Mouse (Mus musculus): ENCODE measurements around the gene Banf2.

Banf2 gene

DNA sequence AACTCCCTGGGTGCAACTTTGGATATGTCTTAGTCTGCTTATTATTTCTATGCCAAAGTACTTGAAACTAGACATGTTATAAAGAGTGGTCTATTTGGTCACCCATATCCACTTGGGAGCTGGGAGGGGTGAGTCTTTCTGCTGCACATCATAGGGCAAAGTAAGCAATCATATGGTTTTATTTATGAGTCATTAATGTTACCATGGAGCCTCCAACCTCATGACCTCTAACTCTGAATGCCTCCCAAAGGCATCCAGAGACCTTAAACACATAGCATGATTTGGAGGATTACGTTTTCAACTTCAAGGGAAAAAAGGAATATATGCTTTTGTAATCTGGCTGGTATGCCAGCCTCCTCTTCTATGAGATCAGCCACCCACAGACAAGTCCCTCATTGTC is 61.9 kb downstream of the Banf2 start:
- in situ Hi-C loops (cut with MboI, MseI): no loop called here

DNA sequence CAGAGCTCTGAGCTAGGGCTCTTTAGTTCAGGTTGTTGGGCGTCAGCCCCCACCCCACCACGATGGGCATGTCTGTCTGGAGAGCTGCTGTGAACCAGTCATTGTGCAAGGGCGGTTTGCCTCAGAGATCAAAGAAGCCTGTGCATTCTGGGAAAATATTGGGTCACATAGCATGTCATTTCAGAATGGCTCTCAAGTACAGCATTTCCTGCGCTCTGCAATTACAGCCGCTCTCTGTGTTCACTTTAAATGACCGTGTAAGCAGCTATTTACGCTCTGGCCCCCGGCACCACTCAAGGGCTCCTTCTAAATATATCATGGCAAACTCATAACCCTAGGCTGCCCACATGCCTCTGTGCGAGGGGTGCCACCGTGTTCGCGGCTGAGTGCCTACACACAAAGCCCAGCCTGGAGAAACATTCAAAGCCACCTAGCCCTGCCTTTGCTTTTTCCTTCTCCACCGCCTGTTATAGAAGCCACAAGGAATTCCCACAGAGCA is 68.7 kb downstream of the Banf2 start:
- in situ Hi-C loops (cut with MboI, MseI): no loop called here

DNA sequence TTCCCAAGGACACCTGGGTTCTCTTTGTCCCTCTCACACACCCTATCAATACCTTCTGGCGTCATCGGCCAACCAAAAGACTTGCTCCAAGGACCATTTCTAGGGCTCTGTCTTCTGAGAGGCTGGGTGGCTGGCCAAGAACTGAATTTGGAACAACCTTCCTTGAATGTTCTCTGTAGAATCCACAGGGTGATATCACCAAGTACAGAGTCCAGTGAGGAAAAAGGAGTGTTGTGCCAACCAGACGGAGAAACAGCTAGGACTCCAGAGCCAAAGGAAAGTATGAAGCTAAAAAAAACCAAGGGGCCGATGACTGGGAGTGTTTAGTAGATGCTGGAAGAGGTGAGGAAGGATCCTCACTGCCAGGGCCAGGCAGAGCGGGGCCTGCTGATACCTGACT is 74.5 kb downstream of the Banf2 start:
- in situ Hi-C loops (cut with MboI, MseI): no loop called here

DNA sequence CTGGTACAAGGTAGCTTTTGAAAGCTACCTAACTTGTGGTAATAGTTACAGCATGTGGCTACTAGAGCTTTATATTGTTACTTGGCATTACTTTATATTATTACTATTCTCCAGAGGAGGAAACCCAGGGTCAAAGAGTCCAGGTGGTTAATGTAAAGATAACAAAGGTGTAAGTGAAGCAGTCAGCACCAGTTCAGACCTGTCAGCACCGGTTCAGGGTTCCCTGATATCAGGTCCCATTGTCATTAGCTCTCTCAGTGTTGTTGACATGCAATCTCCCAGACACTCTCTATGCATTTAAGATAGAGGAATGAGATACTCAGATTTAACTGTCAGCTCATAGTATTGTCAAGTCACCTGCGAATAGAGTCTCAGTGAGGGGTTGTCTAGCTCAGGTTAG is 75.0 kb downstream of the Banf2 start:
- in situ Hi-C loops (cut with MboI, MseI): no loop called here

DNA sequence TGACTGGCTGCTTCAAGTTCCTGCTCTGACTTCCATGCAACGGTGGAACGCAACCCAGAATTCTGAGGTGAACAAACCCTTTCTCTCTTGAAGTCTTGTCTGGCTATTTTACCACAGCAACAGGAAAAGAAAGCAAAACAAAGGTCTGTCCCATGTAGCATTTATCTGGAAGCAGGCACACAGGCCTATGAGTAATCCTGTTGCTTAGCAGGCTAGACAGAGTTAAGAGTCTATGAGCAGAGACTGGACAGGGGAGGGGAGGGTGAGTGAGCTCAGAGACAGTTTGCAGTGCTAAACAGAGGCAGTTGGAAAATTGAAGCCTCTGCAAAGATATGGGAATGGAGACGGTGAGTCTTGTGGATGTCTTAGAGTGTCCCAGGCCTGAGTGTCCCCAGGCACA is 75.5 kb downstream of the Banf2 start:
- in situ Hi-C loops (cut with MboI, MseI): no loop called here

DNA sequence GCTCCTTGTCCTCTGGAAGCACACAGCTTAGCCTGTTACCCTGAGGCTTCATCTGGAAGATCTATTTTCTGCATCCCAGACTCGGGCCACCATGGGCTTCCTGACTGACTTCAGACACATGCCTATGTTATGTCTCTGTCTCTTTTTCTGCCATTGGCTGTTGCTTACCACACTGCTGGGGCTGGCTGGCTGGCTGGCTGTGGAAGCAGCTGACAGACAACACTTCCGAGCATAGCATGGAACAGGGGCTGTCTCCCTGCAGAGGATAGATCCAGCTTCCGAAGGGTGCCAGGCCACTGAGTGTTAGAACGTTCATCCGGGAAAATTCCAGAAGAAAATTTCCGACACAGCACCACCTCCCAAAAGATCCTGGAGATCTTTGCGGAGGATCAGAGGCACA is 79.1 kb downstream of the Banf2 start:
- in situ Hi-C loops (cut with MboI, MseI): no loop called here

DNA sequence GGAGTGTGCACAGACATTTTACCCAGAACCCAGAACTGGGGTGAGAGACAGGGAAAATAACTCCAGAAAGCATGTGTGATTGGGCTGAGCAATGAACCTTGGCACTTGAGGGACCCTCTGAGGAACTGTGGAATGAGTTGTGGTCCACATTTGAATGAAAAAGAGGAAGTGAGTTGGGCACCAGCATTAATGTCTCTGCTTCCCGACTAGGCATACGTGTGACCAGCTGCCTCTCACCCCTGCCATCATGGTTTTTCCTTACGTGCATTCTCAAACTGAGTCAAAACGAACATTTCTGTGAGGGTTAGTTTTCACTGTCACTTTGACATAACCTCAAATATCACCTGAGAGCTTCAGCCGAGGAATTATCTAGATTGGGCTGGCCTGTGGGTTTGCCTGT is 79.8 kb downstream of the Banf2 start:
- in situ Hi-C loops (cut with MboI, MseI): no loop called here

DNA sequence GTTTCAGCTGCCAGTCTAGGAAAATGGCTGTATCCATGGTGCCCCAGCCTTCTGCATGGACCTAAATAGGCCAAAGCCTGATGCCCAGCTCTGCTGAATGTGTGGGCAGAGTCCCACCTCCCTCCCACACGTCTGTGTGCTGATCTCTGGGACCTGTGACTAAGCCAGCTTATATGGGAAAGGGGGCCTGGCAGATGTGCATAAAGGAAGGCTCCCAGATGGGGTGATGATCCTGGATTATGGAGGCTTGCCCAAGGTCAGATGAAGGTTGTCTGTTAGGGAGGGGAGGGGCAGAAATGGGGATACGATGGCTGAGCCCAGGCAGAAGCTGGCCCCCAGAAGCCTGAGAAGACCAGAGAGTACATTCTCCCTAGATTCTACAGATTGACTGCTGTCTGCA is 85.2 kb downstream of the Banf2 start:
- in situ Hi-C loops (cut with MboI, MseI): no loop called here

DNA sequence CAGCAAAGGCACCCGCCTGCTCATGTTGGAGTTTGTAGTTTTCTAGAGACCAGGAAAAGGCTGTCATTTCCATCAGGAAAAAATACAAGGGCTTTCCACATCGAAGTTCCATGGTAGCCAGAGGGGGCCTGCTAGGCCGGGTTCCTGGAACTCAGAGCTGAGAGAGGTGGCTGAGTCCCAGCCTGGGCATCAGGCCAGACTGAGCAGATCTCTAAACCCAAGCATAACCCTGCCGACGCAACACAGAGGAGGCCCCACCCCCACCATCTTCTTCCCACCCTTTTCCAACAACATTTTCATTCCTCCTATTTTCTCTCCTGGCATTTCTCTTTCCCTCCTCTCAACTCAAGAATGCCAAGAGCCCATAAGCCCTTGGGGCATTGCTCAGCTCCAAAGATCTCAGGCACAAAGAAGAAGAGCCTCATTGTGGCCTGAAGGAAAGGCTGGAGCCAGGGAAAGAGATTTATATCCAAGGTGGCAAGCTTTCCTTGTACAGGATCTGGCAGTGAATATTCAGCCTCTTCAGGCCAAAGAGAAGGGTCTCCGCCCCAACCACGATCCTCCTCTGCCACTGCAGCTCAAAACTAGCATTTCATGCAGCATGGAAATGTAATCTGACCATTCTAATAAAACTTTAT is 87.4 kb downstream of the Banf2 start:
- in situ Hi-C loops (cut with MboI, MseI): no loop called here

DNA sequence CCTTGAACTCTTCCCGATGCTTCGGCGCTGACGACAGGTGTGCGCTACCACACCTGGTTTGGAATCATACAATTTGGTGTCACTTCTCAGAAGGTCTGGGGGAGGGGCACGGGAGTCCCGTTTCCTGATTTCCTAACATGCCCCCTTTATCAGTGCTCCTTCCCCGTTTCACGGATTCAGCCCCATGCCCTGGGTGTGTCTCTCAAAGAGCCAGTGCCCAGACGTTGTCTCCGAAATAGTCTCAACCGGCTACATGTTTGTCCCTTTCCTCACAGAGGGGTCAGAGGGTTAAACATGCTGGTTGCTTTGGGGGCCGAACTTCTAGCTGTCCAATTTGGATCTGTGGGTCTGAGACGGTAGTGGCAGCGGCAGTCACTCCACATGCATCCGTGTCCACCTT is 89.2 kb downstream of the Banf2 start:
- in situ Hi-C loops (cut with MboI, MseI): no loop called here
